Mouse (Mus musculus) cerebellum, adult 11 months (tissue): ENCODE data around the gene Nrsn2.

Experiments used
- DNase-seq: peaks from one replicate; pipeline ENCODE4 v3.0.0; 2022

The Nrsn2 gene

GRCm38 (mm10) chr2:152376345-152376741, at the start of gene Nrsn2:
Gene Nrsn2, minus strand, starts transcription at chr2:152376638.
- no peak for DNase-seq

DNA sequence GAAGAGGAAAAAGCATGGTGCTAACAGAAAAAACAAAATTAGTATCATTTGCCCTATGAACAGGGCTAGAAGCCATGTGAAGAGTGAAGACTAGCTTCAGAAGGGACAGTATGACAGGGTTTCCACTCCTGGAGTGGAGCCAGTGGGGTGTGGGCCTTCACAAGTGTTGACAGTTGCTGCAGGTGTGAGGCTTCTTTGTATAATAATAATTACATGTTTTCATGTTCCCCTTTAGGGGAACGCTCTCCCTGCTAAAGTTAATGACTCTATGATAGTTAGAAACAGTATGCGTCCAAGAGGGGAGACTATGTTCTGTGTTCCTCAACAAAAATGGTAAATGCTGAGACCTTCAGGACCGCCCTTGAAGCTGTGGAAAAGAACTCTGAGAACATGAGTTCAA, 39.3 kb upstream of the Nrsn2 start:
- DNase-seq, result no peak

DNA sequence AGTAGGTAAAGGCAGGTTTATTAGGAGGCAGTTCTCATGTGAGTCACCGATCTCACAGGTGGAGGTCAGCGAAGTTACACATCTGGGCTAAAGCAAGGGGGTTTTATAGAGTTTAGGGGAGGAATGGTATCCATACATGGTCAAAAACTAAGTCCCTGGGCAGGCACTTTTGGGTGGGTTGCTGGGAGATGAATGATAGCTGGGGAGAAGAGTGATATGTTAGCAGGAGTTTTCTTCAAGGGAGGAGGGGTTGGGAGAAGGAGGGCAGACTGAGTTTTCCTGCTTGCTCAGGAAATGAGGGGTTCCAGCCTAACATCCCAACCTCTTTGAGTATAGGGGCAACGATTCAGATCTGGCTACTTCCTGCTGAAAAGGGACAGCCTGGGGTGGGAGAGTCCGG, 38.8 kb upstream of the Nrsn2 start, which contains the start of gene 6820408C15Rik:
TSS of gene 6820408C15Rik (plus strand) at position 301 of the 400 bp plus-strand sequence.
- no peak for DNase-seq

DNA sequence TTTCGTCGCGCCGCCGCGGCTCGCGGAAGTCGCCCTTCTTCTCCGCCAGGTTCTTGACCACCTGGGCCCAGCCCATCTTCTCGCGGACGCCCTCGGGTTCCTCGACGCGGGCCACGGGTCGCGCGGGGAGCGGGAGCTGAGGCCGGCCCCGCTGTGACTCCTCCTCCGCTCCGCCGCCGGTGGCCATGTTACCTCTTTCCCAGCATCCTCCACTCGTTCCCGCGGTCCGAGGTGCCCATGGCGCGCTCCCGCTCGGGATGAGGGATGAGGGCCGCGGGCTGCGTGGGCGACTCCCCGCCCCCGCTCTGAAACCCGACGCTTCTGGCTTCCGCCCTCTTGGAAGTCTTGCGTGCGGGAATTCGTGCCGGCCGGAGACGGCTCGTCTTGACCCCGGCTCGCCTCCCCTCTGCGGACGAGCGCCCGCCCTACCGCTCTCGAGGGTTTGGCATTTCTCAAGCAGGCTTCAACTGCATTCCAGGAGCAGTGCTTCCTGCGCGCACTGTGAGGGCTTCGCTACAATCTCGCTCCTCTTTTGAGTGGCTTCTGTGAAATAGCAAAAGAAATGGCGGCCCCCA, 38.2 kb upstream of the Nrsn2 start, which contains the start of gene Zcchc3:
TSS of gene Zcchc3 (minus strand) at position 437 of the 575 bp plus-strand sequence.
- DNase-seq, result peak; percentile 87

DNA sequence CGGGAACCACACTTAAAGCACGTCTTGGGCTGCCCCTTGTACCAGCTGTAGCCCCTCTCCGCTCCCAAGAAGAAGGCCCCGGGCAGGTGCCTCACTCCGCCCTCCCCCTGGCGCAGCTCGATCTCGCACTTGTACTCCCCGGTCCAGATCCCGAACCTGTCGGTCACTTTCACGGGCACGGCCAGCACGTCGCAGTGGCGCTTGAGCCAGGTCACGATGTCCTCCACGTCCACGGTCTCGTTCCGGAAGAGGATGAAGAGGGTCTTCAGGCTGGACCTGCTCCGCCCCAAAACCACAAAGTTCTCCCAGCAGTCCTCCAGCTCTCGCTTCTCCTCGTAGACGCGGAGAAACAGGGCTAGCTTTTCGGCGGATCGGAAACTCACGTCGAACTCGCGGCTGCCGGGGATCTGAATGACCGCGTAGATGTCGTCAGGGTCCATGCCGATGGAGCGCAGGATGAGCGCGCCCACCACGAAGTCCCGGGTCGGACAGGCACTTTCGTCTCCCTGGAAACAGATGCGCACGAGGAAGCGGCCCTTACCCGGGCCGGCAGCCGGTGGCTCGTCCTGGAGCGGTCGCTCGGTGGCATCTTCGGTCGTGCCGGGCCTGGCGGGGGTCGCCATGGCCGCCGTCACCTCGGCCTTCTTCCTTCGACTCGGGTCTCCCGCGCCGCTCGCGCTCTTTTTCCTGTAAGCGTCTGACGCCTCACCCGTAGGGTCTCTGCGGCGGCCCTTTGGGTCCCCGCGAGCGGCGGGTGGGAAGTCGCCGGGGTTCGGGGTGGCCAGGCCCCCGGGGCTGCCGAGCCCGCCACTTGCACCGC, 37.5 kb upstream of the Nrsn2 start:
- peak; percentile 43 for DNase-seq

DNA sequence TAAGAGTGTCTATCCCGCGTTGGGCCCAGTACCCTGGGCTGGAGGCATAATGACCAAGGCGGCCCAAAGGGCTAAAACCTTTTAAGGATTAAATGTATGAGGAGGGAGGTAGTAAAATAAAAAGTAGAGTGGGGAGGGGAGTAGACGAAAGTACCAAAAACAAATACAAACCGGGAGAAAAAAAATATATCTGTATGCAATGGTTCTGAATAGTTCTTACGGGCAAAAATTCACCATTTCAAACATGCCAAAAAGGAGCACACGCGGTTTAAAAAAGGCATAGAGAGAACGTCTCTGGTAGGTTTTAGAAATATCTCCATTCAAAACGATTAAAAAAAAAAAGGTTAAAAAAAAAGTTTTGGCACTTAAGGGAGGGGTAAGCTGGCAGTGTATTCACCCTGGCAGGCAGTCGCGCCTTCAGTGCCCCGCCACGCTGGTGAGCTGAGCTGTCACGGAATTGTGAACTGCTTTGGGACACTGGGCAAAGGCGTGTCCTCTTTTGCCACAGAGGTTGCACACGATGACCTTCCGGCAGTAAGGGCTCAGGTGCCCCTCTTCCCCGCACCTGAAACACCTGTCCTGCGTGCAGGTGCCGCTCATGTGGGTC, 36.8 kb upstream of the Nrsn2 start:
- no peak for DNase-seq

DNA sequence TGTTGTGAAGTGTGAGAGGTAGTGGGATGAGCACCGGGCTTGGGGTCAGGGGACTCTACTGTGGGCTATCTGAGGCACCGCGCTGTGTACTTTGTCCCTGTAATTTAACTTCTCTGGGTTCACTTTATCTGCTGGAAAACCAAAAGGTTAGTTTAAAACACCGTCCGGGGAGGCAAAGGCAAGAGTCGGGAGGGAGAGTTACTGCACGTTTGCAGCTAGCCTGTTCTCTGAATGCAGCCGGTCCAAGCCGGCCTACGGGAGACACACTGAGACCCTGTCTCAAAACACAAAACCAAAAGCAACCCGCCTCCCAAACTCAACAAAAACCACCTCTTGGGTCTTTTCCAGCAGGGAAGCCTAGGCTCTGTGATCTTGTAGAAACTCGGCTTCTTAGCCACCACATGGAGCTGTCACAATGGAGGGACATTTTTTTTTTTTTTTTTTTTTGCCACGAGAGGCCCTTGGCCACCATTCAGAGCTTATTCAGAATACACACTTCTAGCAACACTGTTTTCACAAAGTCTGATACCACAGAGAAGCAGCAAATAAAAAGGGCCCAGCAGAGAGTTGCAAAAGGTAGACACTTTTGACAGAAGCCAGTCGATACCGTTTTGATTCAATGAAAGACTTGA, 36.2 kb upstream of the Nrsn2 start:
- no peak for DNase-seq

DNA sequence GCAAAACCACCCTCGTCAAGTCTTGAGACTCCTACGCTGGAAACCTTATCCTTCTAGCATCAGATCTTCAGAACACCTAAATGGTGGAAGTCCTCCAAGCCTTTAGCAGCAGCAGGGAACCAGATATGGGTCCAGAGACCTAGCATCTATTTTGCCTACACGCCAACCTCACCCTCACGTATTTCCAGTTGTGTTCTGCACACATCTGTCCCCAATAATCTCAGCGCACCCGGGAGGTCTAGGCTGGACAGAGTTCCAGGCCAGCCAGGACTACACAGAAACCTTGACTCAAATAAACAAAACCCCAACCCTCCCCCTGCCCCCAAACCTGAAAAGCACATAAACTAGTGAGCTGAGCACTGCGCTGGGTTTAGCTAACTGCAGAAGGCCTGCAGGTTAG, 35.0 kb upstream of the Nrsn2 start:
- DNase-seq, result no peak

DNA sequence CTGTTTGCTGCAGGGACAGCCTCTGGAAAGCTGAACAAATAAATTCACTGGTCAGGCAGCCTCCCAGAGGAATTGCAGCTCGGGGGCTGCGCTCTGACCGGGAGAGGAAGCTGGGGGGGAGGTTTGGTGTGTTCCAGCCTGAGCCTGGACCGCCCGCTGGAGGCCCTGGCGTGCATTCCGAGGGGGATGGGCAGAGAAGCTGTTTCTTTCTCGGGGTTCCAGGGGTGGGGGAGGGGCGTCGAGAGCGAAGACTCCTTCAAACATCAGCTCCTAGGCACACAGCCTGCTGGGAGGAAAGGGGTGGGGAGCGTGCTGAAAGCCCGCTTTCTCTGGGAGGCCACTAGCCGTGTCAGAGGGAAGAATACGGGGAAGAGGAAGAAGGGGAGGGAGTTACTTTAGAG, 34.5 kb upstream of the Nrsn2 start:
- DNase-seq, result peak; percentile 64

DNA sequence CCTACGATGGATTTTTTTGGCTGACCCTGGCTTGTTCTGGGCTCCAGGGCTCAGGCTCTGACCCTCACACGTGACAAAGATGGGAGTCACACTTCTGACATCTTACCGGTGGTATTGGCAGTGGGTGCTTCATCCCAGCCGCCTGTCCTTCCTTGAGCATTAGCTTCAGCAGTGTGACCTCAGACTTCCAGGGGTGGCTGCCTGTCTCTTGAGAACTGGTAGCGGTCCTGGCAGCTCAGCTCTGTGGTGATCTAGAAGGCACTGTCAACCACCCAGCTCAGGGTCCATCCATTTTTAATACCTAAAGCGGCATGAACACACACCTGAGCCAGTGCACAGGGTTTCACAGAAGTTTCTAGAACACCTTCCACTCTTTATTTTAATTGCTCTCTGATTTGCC, 33.3 kb upstream of the Nrsn2 start:
- DNase-seq, result no peak

DNA sequence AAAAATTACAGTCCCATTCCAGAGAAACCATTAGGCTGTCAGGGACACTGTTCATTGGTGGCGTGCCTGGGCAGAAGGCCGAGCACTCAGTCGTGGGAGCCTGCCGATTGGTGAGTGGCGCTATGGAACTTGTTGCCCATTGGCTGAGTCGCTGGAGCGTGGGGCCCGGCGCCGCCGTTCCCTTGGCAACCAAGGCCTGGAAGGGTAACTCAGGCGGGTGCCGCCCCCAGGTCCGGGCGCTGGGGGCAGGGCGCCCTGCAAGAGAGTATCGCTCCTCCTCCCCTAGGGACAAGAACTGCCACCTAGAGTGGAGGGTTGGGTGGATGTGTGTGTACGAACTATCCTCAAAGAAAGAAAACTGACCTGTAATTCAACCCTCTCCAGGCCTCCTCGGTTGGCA, 29.7 kb upstream of the Nrsn2 start:
- DNase-seq, result peak; percentile 93

- no peak for DNase-seq
These were observed 22.7 kb upstream of the Nrsn2 start for GRCm38 (mm10) chr2:152399122-152399542.

DNA sequence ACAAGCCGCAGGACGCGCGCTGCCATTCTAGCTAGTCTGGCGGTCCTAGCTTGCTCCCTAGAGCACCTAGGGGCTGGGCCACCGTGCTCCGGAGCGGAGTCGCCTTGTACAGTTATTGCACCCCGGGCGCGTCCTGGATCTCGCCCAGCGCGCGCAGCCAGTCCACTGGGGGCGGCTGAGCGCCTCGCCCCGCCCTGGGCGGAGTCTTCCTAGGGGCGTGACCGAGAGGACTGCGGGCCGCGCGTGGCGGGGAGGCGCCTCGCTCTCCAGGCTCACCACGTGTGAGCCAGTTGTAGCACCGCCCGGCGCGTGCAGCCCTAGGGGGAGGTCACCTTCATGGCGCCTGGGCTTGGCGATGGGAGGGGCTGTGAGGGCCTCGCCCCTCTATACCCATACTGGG, 22.3 kb upstream of the Nrsn2 start:
- DNase-seq, result peak; percentile 82

DNA sequence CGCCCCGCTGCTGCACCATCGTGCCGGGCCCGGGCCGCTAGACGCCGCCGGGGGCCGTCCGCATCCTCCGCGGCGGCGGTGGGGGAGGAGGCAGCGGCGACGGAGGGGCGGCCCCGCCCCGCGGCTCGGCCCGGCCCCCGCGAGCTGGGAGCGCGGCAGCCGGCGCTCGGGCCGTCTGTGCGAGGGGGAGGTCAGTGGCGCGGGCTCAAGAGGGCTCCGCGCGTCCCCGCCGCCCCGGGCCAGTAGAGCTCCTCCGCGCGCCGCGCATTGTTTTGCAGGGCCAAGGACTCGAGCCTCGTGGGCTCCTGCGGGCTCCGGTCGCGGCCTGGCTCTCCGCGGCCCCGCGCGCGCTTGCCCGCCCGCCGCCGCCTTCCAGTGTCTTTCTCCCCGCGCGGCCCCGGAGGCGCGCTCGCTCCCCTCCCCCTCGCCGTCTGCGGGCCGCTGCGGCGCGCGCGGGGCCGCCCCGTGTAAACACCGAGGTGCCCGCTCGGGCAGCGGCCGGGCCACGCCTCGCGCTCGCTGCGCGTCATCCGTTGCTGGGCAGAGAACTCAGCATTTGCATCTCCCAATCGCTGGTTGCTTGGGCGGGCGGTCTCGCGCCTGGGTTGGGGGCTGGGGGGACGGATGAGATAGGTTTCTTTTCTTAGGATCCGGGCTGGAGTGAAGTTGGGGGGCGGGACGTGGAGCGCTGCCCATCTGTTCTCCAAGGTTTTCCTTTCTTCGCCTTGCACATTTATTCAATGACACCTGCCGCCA, 21.4 kb upstream of the Nrsn2 start, which contains the start of gene Sox12:
TSS of gene Sox12 (minus strand) at position 384 of the 756 bp plus-strand sequence.
- DNase-seq, result peak; percentile 93

DNA sequence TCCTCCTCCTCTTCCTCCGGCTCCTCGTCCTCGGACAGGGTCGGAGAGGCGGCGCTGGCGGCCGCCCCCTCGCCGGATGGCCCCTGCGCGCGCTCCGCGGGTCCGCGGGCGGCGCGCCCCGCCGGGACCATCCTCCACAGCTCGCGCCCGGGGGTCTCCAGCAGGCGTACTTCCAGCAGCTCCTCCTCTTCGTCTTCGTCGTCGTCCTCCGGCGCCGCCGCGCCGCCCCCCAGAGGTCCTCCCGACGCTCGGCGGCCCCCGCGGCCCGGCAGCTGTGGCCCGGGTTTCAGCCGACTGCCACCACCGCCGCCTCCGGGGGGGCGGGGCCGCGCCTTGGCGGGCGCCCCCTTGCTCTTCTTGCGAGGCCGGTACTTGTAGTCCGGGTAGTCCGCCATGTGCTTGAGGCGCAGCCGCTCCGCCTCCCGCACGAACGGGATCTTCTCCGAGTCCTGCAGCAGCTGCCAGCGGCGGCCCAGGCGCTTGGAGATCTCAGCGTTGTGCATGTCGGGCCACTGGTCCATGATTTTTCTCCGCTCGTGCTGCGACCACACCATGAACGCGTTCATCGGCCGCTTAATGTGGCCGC, 20.7 kb upstream of the Nrsn2 start:
- DNase-seq, result peak; percentile 61

- peak; percentile 56 for DNase-seq
These were observed 19.9 kb upstream of the Nrsn2 start for GRCm38 (mm10) chr2:152396110-152397003.

GRCm38 (mm10) chr2:152395271-152395920, 19.0 kb upstream of the Nrsn2 start:
- no peak for DNase-seq

DNA sequence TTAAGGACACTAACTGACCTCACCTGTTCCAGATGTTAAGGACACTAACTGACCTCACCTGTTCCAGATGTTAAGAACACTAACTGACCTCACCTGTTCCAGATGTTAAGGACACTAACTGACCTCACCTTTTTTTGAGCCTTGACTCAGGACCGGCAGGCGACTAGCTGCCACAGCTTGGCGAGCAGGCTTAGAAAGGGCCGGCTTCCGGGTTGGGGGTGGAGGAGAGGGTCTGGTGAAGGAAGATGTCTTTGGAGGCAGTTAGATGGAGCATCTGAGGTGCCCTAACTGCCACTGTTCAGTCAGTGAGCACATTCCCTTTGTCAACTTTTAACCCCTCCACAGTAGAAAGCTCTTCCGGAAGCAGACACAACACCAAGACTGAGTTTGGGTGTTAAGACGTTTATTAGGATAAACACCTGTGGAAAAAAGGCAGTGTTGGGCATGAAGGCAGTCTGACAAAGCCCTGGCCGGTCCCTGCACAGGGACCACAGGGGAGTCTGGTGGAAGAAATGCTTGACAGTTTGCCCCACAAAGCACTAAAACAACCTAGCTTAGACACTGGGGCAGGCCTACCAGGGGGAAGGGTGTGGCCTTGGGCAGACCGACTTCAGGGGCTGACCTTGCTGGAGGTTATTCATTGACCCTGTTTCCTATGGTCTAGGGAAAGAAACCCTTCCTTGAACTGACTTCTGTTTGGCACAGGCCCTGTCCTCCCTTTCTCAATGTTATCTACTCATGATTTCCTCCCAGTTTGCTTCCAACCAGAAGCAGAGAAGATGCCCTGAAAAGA, 17.0 kb upstream of the Nrsn2 start:
- no peak for DNase-seq

GRCm38 (mm10) chr2:152392786-152393185, 16.3 kb upstream of the Nrsn2 start:
- DNase-seq, result peak; percentile 44

GRCm38 (mm10) chr2:152384191-152384590, 7.8 kb upstream of the Nrsn2 start:
- no peak for DNase-seq
